ENCODE assay signal across 14 mouse cellular contexts in genomic region chr3:94311376-94311775, GRCm38 (mm10). TPM values are rescaled to one million over a fixed set of nuclear protein-coding genes. Genes with fewer than 3 reads are reported as not detected.
DNase-seq lines count a peak whose midpoint lies in the region; ATAC-seq and TF ChIP-seq lines count a peak whose summit lies in the region.
"Had no signal": no experiment of that assay in that cellular context is flagged by ENCODE, and none has a peak within 500 bp of the region (broad histone marks: within the 10 kb centered on the region; RNA-seq: fewer than 3 reads in every experiment).

No protein-coding gene starts in this region.

- no peaks in the 10 kb centered on the region for H3K27me3 ChIP-seq in hindbrain, embryonic 14.5 days (ENCODE audit: control insufficient read depth, insufficient read depth, low read length)
- no peaks in the 10 kb centered on the region; the same call in 1 of the 2 replicates for H3K27me3 ChIP-seq in hindbrain, embryonic 10.5 days (ENCODE audit: insufficient read depth, poor library complexity, severe bottlenecking)
- no peaks in the 10 kb centered on the region for H3K27me3 ChIP-seq in CH12.LX (replicated peaks)
- no peaks in the 10 kb centered on the region for H3K27me3 ChIP-seq in forebrain, postnatal 0 days (ENCODE audit: insufficient read depth, low read length)
- H3K27me3 ChIP-seq in limb, embryonic 15.5 days: no peaks in the 10 kb centered on the region
- H3K27me3 ChIP-seq: heart, embryonic 12.5 days had no signal

- no peak for TF ChIP-seq EP300 in CH12.LX (IDR thresholded peaks at IDR 0.05; ENCODE audit: low read length)

- no peak for TF ChIP-seq POLR2A in CH12.LX (IDR thresholded peaks at IDR 0.05; ENCODE audit: low read depth, low read length)

- ATAC-seq in hindbrain, embryonic 14.5 days (ENCODE audit: low FRiP score): no peak
- ATAC-seq in forebrain, postnatal 0 days: no peak
- no peak for ATAC-seq in limb, embryonic 15.5 days (ENCODE audit: insufficient number of reproducible peaks, low FRiP score, low TSS enrichment, low read depth)

- TF ChIP-seq RAD21 in CH12.LX (IDR thresholded peaks at IDR 0.05; ENCODE audit: low read depth, low read length): no peak

- H3K79me2 ChIP-seq in CH12.LX (replicated peaks; ENCODE audit: control insufficient read depth, extremely low read depth, insufficient read depth, poor library complexity, severe bottlenecking): no peaks in the 10 kb centered on the region

- peak overlapping the region; percentile 64 for H3K4me3 ChIP-seq in hindbrain, embryonic 14.5 days (replicated peaks; ENCODE audit: low read length)
- H3K4me3 ChIP-seq in hindbrain, embryonic 10.5 days: no peak overlapping the region
- H3K4me3 ChIP-seq in CH12.LX (replicated peaks in 1 of 3; ENCODE audit: low read depth in 2 of 3, low read length in 2 of 3, poor library complexity in 1 of 3): no peak overlapping the region
- peak overlapping the region; percentile 76 for H3K4me3 ChIP-seq in forebrain, postnatal 0 days (ENCODE audit: low read depth, low read length)
- H3K4me3 ChIP-seq in limb, embryonic 15.5 days: no peak overlapping the region

- no peak overlapping the region for H3K27ac ChIP-seq in hindbrain, embryonic 14.5 days
- H3K27ac ChIP-seq in hindbrain, embryonic 10.5 days: no peak overlapping the region
- H3K27ac ChIP-seq in CH12.LX (ENCODE audit: insufficient read depth, low read depth): no peak overlapping the region
- H3K27ac ChIP-seq in forebrain, postnatal 0 days (ENCODE audit: low read depth, low read length): no peak overlapping the region
- H3K27ac ChIP-seq in limb, embryonic 15.5 days: no peak overlapping the region

- H3K36me3 ChIP-seq in hindbrain, embryonic 14.5 days (replicated peaks; ENCODE audit: control insufficient read depth, insufficient read depth): no peaks in the 10 kb centered on the region
- H3K36me3 ChIP-seq in hindbrain, embryonic 10.5 days: no peaks in the 10 kb centered on the region
- H3K36me3 ChIP-seq in CH12.LX (replicated peaks in 1 of 2; ENCODE audit: control insufficient read depth in 1 of 2, insufficient read depth in 1 of 2, low read length in 1 of 2): no peaks in the 10 kb centered on the region
- no peaks in the 10 kb centered on the region for H3K36me3 ChIP-seq in forebrain, postnatal 0 days (ENCODE audit: insufficient read depth)
- no peaks in the 10 kb centered on the region for H3K36me3 ChIP-seq in limb, embryonic 15.5 days
- H3K36me3 ChIP-seq: G1E; heart, embryonic 12.5 days had no signal

- DNase-seq in hindbrain, embryonic 14.5 days (ENCODE audit: low spot score): no peak
- no peak for DNase-seq in hindbrain, embryonic 10.5 days (ENCODE audit: low spot score)
- DNase-seq in CH12.LX (ENCODE audit: extremely low read depth): no peak
- no peak for DNase-seq in forebrain, postnatal 0 days
- DNase-seq in urinary bladder, adult 18-20 months (ENCODE audit: low spot score in 2 of 2): no peak
- DNase-seq in spleen, postnatal 14 days (ENCODE audit: low spot score in 2 of 2): no peak
- DNase-seq: adrenal gland, adult 2 months; thymus, postnatal 4 days had no signal

- no peak for TF ChIP-seq CTCF in CH12.LX (conservative IDR thresholded peaks at IDR 0.05 in 1 of 2, IDR thresholded peaks at IDR 0.05 in 1 of 2; ENCODE audit: low read depth in 2 of 2, low read length in 2 of 2)
- no peak for TF ChIP-seq CTCF in forebrain, postnatal 0 days (IDR thresholded peaks at IDR 0.05; ENCODE audit: low read depth)

- H3K9ac ChIP-seq in hindbrain, embryonic 14.5 days: peak overlapping the region; percentile 74; the same call in 1 of the 2 replicates
- H3K9ac ChIP-seq in CH12.LX (ENCODE audit: insufficient read depth, low read depth): 0 out of 2 replicates have a peak overlapping the region, but pooled peaks have one; percentile 83
- H3K9ac ChIP-seq in forebrain, postnatal 0 days: no peak overlapping the region
- no peak overlapping the region for H3K9ac ChIP-seq in limb, embryonic 15.5 days
- H3K9ac ChIP-seq: heart, embryonic 12.5 days had no signal

- WGBS in hindbrain, embryonic 14.5 days: 79% methylated on average over 4 of the region's 4 CpGs
- 82% methylated on average over 4 of the region's 4 CpGs for WGBS in hindbrain, embryonic 10.5 days
- 74% methylated on average over 4 of the region's 4 CpGs for WGBS in forebrain, postnatal 0 days
- 54% methylated on average over 4 of the region's 4 CpGs for WGBS in limb, embryonic 15.5 days

- dilution Hi-C loops in CH12.LX (cut with MboI; ENCODE audit: extremely low pct_ligation_motif_present, extremely low pct_unique_long_range_greater_than_20kb, low sequenced_read_pairs): no loop called here

- H3K4me1 ChIP-seq in hindbrain, embryonic 14.5 days (replicated peaks; ENCODE audit: control insufficient read depth, insufficient read depth, low read length): peaks cover 6% of the 10 kb centered on the region; the same call in 1 of the 2 replicates
- H3K4me1 ChIP-seq in hindbrain, embryonic 10.5 days (replicated peaks): peaks cover 7% of the 10 kb centered on the region; the same call in 1 of the 2 replicates
- H3K4me1 ChIP-seq in CH12.LX (ENCODE audit: control insufficient read depth in 1 of 2, insufficient read depth in 2 of 2): peaks cover 0 to 11% of the 10 kb centered on the region in 2 experiments; a peak in 2 of 4 replicates
- 0 out of 2 replicates have a peak, but pooled peaks cover 6% of the 10 kb centered on the region for H3K4me1 ChIP-seq in forebrain, postnatal 0 days (ENCODE audit: insufficient read depth)
- peaks cover 7% of the 10 kb centered on the region; the same call in 1 of the 2 replicates for H3K4me1 ChIP-seq in limb, embryonic 15.5 days

- in situ Hi-C loops in CH12.LX (cut with MboI; ENCODE audit: low pct_ligation_motif_present, low pct_unique_long_range_greater_than_20kb, low sequenced_read_pairs): no loop called here

- H3K4me2 ChIP-seq in hindbrain, embryonic 14.5 days (replicated peaks): peak overlapping the region; percentile 71
- H3K4me2 ChIP-seq in CH12.LX (ENCODE audit: insufficient read depth, low read depth, poor library complexity, severe bottlenecking): peak overlapping the region; percentile 100; the same call in 1 of the 2 replicates
- peak overlapping the region; percentile 49 for H3K4me2 ChIP-seq in forebrain, postnatal 0 days (ENCODE audit: low read depth)
- H3K4me2 ChIP-seq in limb, embryonic 15.5 days: peak overlapping the region; percentile 67; the same call in 1 of the 2 replicates

- no peaks in the 10 kb centered on the region for H3K9me3 ChIP-seq in hindbrain, embryonic 14.5 days (ENCODE audit: control insufficient read depth, low read length)
- no peaks in the 10 kb centered on the region for H3K9me3 ChIP-seq in hindbrain, embryonic 10.5 days
- H3K9me3 ChIP-seq in CH12.LX (replicated peaks; ENCODE audit: low read length): no peaks in the 10 kb centered on the region
- H3K9me3 ChIP-seq in forebrain, postnatal 0 days (ENCODE audit: low read length): no peaks in the 10 kb centered on the region
- H3K9me3 ChIP-seq in limb, embryonic 15.5 days: no peaks in the 10 kb centered on the region
- H3K9me3 ChIP-seq: G1E; heart, embryonic 12.5 days had no signal

TF ChIP-seq in CH12.LX, 34 proteins besides CTCF, POLR2A, EP300 and RAD21:
- TF ChIP-seq MAX (IDR thresholded peaks at IDR 0.05; ENCODE audit: low read length): no peak
- TF ChIP-seq MYC (IDR thresholded peaks at IDR 0.05; ENCODE audit: low read depth, low read length): no peak

RNA-seq across cellular contexts. Expression of gene Them4, which starts 1.5 kb away (rescaled TPM):
- 62.1 and 66.4 TPM in 2 replicates for polyA plus RNA-seq in hindbrain, embryonic 14.5 days (2014; fragmentation: Nextera tagmentation; extraction: Ambion mirVana)
- polyA plus RNA-seq in hindbrain, embryonic 10.5 days (2016; fragmentation: Nextera tagmentation; extraction: Ambion mirVana): 8.6 and 9.8 TPM in 2 replicates
- total RNA-seq in CH12.LX (2012; rRNA removed): 2.2 and 2.4 TPM in 2 replicates
- 6.3 and 7.2 TPM in 2 replicates for total RNA-seq in CH12.LX (2014; rRNA removed)
- 3.6 and 4.8 TPM in 2 replicates for polyA plus RNA-seq in CH12.LX (2012; ENCODE audit: insufficient read length, low read depth)
- total RNA-seq in forebrain, postnatal 0 days (2014; rRNA removed): 34.3 and 37.7 TPM in 2 replicates
- 52.6 and 59.3 TPM in 2 replicates for polyA plus RNA-seq in forebrain, postnatal 0 days (2015; fragmentation: Nextera tagmentation; extraction: Ambion mirVana)
- 10.6 and 10.8 TPM in 2 replicates for polyA plus RNA-seq in limb, embryonic 15.5 days (2015; fragmentation: Nextera tagmentation; extraction: Ambion mirVana)

RNA-seq across cellular contexts. Expression of gene Them5, which starts 30.5 kb away (rescaled TPM):
- polyA plus RNA-seq in hindbrain, embryonic 14.5 days (2014; fragmentation: Nextera tagmentation; extraction: Ambion mirVana): not detected in 2 replicates
- polyA plus RNA-seq in hindbrain, embryonic 10.5 days (2016; fragmentation: Nextera tagmentation; extraction: Ambion mirVana): not detected in 2 replicates
- total RNA-seq in CH12.LX (2012; rRNA removed) (not detected in 2 replicates), CH12.LX (2014; rRNA removed) (not detected in 2 replicates)
- not detected in 2 replicates for polyA plus RNA-seq in CH12.LX (2012; ENCODE audit: insufficient read length, low read depth)
- not detected in 2 replicates for total RNA-seq in forebrain, postnatal 0 days (2014; rRNA removed)
- 0.11 TPM in 1 of 2 replicates, not detected in the other for polyA plus RNA-seq in forebrain, postnatal 0 days (2015; fragmentation: Nextera tagmentation; extraction: Ambion mirVana)
- 199 and 218 TPM in 2 replicates for polyA plus RNA-seq in limb, embryonic 15.5 days (2015; fragmentation: Nextera tagmentation; extraction: Ambion mirVana)
- total RNA-seq: adrenal gland, adult 2 months; left cerebral cortex, adult 18-20 months; neutrophil, adult 5-6 weeks had no signal
- polyA plus RNA-seq: adrenal gland, adult 2 months; frontal cortex, adult 2 months; G1E; heart, embryonic 12.5 days had no signal

RNA-seq across cellular contexts. Expression of gene Gm4778, which starts 47.5 kb away (rescaled TPM):
- polyA plus RNA-seq in hindbrain, embryonic 14.5 days (2014; fragmentation: Nextera tagmentation; extraction: Ambion mirVana): not detected in 2 replicates
- not detected in 2 replicates for polyA plus RNA-seq in hindbrain, embryonic 10.5 days (2016; fragmentation: Nextera tagmentation; extraction: Ambion mirVana)
- total RNA-seq in CH12.LX (2012; rRNA removed) (not detected in 2 replicates), CH12.LX (2014; rRNA removed) (not detected in 2 replicates)
- polyA plus RNA-seq in CH12.LX (2012; ENCODE audit: insufficient read length, low read depth): not detected in 2 replicates
- total RNA-seq in forebrain, postnatal 0 days (2014; rRNA removed): not detected in 2 replicates
- polyA plus RNA-seq in forebrain, postnatal 0 days (2015; fragmentation: Nextera tagmentation; extraction: Ambion mirVana): not detected in 2 replicates
- polyA plus RNA-seq in limb, embryonic 15.5 days (2015; fragmentation: Nextera tagmentation; extraction: Ambion mirVana): not detected in 2 replicates
- total RNA-seq: adrenal gland, adult 2 months; G1E; left cerebral cortex, adult 18-20 months; neutrophil, adult 5-6 weeks had no signal
- polyA plus RNA-seq: adrenal gland, adult 2 months; frontal cortex, adult 2 months; G1E; heart, embryonic 12.5 days had no signal

RNA-seq across cellular contexts. Expression of gene C2cd4d, which starts 50.9 kb away (rescaled TPM):
- 2.6 and 4.1 TPM in 2 replicates for polyA plus RNA-seq in hindbrain, embryonic 14.5 days (2014; fragmentation: Nextera tagmentation; extraction: Ambion mirVana)
- 0.32 and 1.2 TPM in 2 replicates for polyA plus RNA-seq in hindbrain, embryonic 10.5 days (2016; fragmentation: Nextera tagmentation; extraction: Ambion mirVana)
- total RNA-seq in CH12.LX (2012; rRNA removed): not detected in 2 replicates
- total RNA-seq in CH12.LX (2014; rRNA removed): not detected in 2 replicates
- polyA plus RNA-seq in CH12.LX (2012; ENCODE audit: insufficient read length, low read depth): not detected in 2 replicates
- 0.62 and 3.0 TPM in 2 replicates for total RNA-seq in forebrain, postnatal 0 days (2014; rRNA removed)
- polyA plus RNA-seq in forebrain, postnatal 0 days (2015; fragmentation: Nextera tagmentation; extraction: Ambion mirVana): 1.7 TPM in 2 replicates
- 1.8 and 2.4 TPM in 2 replicates for polyA plus RNA-seq in limb, embryonic 15.5 days (2015; fragmentation: Nextera tagmentation; extraction: Ambion mirVana)
- total RNA-seq: neutrophil, adult 5-6 weeks had no signal
- polyA plus RNA-seq: G1E had no signal

Comparison
In these comparisons a context has a peak if more than half of its experiments do, and no peak if none do; other contexts are left out.
1. H3K4me3 ChIP-seq: peak in hindbrain, embryonic 14.5 days (single experiment) and forebrain, postnatal 0 days (single experiment); none in hindbrain, embryonic 10.5 days (single experiment), CH12.LX (0 of 3) and limb, embryonic 15.5 days (single experiment).
2. H3K4me2 ChIP-seq: peak in every context shown above with its lines; median percentile 100 in CH12.LX; 71 in hindbrain, embryonic 14.5 days; 67 in limb, embryonic 15.5 days; 49 in forebrain, postnatal 0 days.
3. H3K9ac ChIP-seq: peak in hindbrain, embryonic 14.5 days (single experiment) and CH12.LX (single experiment); none in forebrain, postnatal 0 days (single experiment) and limb, embryonic 15.5 days (single experiment).
4. RNA of gene Them5, which starts 30.5 kb away (polyA plus RNA-seq): 199 to 218 TPM in limb, embryonic 15.5 days; not detected in hindbrain, embryonic 14.5 days, not detected in hindbrain, embryonic 10.5 days, 0.11 TPM in forebrain, postnatal 0 days and not detected in CH12.LX; every median in the first group is over 100 times any median in the second.